Mouse (Mus musculus) myocyte (in vitro differentiated cells): Measurements from ENCODE around the gene Ofd1.

ENCODE experiments used
- E2F4 ChIP-seq: IDR thresholded peaks from one replicate; pipeline ENCODE4 v1.6.1; 2011; ENCODE audit warnings: mild to moderate bottlenecking, control low read depth, moderate library complexity; ENCODE audit not compliant: insufficient read depth
- POLR2A ChIP-seq: IDR thresholded peaks from one replicate; pipeline ENCODE4 v1.6.1; 2011; ENCODE audit warnings: low read depth, mild to moderate bottlenecking, control low read depth, moderate library complexity; ENCODE audit not compliant: insufficient read length
- POLR2AphosphoS2 ChIP-seq: IDR thresholded peaks from one replicate; pipeline ENCODE4 v1.6.1; 2011; ENCODE audit warnings: low read depth, control low read depth; ENCODE audit not compliant: insufficient read length

DNA sequence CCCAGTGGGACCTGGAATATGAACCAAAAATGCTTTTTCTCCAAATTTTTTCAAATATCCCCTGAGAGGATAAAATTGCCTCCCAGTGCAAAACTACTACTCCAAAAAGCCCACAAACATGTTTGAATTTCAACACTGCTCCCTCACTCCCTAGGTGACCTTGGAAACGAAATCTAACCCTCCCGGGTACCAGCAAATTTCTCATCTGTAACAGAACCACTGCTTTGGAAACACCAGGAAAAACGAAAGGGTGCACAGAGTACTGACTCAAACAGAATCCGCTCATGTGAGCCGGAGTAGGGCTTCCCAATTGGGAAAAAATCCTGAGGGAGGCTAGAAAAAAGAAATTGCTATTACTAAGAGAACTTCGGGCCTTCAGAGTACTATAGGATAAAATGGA, 36.9 kb upstream of the Ofd1 start:
- TF ChIP-seq POLR2A (no peak), E2F4 (no peak), POLR2AphosphoS2 (no peak)
